8 mouse cellular contexts compared by ENCODE assay signal in the genomic region with DNA sequence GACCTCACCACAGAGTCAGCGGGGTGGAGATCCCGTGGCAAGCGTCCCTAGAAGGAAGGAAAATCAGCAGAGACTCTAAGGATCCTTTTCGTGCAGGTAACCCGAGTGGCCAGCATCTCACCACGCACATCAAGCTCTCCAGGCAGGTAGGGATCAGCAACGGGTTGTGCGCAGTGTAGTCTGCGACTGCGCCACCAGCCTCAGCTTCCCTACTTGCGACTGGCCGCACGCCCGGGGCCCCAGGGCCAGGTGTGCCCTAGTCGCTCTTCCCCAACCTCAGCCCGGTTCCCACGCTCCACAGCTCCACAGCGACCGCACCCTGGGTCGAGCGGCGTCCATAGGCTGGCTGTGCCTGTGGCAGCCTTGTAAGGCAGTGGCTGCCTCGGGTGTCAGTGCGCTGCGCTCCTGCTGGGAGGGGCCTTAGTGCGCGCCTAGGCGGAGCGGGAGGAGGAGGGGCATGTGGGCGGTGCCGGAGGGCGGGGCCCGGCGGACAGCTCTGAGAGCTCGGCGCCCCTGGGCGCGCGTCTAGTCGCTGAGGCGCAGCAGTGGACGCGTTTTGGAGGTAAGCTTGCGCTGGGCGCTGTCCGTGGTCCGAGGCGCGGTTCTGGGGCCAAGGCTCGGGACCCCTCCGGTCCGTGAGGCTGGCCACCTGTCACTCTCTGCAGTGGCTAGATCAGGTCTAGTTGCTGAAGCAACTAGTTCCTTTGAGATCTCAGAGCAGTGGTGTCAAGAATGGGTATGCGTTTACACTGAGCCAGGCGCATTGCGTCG. TPM values are rescaled to one million over a fixed set of nuclear protein-coding genes. Genes with fewer than 3 reads are reported as not detected.
DNase-seq lines count a peak whose midpoint lies in the region; ATAC-seq and TF ChIP-seq lines count a peak whose summit lies in the region.

Gene Tppp (plus strand): TSS at position 460 of the 771 bp plus-strand sequence.

- peak; percentile 69 for DNase-seq in c-Kit-negative CD71-positive TER-119-positive erythroid progenitor cells, embryonic 14.5 days (ENCODE audit: low read depth, low spot score)
- peak; percentile 20 for DNase-seq in fibroblast of lung, adult 2 months (ENCODE audit: low read depth)
- peak; percentile 85 for DNase-seq in kidney, postnatal 0 days (ENCODE audit: low spot score)
- DNase-seq in liver, adult 2 months (ENCODE audit: extremely low read depth, low read depth, low spot score), result peak; percentile 81
- DNase-seq in spleen, postnatal 36 days (ENCODE audit: low spot score in 2 of 2), result peak; percentile 87 to 89

- peak; percentile 96 for ATAC-seq in CD4-positive, CD25-positive, alpha-beta regulatory T cell, adult 4 months
- peak; percentile 91 for ATAC-seq in heart, embryonic 13.5 days (ENCODE audit: extremely low read depth, insufficient number of reproducible peaks, low FRiP score, low TSS enrichment)
- ATAC-seq in kidney, postnatal 0 days (replicated peaks; ENCODE audit: low FRiP score, low read depth), result peak; percentile 93
- peak; percentile 66 for ATAC-seq in monocyte, adult 5-6 weeks (replicated peaks; ENCODE audit: insufficient number of reproducible peaks, low FRiP score, low TSS enrichment, poor library complexity, severe bottlenecking)

- no peaks in the 10 kb centered on the region for H3K9me3 ChIP-seq in heart, embryonic 13.5 days
- H3K9me3 ChIP-seq in kidney, postnatal 0 days (replicated peaks; ENCODE audit: low read length), result no peaks in the 10 kb centered on the region

- WGBS in heart, embryonic 13.5 days, result under 1% methylated on average over 56 of the region's 56 CpGs
- under 1% methylated on average over 56 of the region's 56 CpGs for WGBS in kidney, postnatal 0 days
- WGBS in liver, adult 2 months, result under 1% methylated on average over 56 of the region's 56 CpGs

- H3K4me2 ChIP-seq in heart, embryonic 13.5 days, result peak within 1 kb of the TSS; percentile 100
- peak within 1 kb of the TSS; percentile 92 for H3K4me2 ChIP-seq in kidney, postnatal 0 days (ENCODE audit: low read length)

- H3K9ac ChIP-seq in heart, embryonic 13.5 days, result peak within 1 kb of the TSS; percentile 84
- peak within 1 kb of the TSS; percentile 40; the same call in 1 of the 2 replicates for H3K9ac ChIP-seq in kidney, postnatal 0 days (ENCODE audit: low read depth, low read length)
- H3K9ac ChIP-seq in liver, adult 2 months (ENCODE audit: low read depth, low read length), result peak within 1 kb of the TSS; percentile 85

- peak within 1 kb of the TSS; percentile 68 for H3K4me3 ChIP-seq in heart, embryonic 13.5 days
- peak within 1 kb of the TSS; percentile 49 for H3K4me3 ChIP-seq in kidney, postnatal 0 days (replicated peaks; ENCODE audit: low read depth, low read length)
- peak within 1 kb of the TSS; percentile 75 for H3K4me3 ChIP-seq in liver, adult 2 months (ENCODE audit: insufficient read depth, low read depth, low read length)

- H3K27me3 ChIP-seq in heart, embryonic 13.5 days (replicated peaks), result peaks cover 26% of the 10 kb centered on the region
- peaks cover 16% of the 10 kb centered on the region for H3K27me3 ChIP-seq in kidney, postnatal 0 days (ENCODE audit: insufficient read depth, low read length)
- no peaks in the 10 kb centered on the region for H3K27me3 ChIP-seq in liver, adult 2 months (ENCODE audit: control insufficient read depth, insufficient read depth, low read length)

- H3K36me3 ChIP-seq in heart, embryonic 13.5 days, result no peaks in the 10 kb centered on the region
- H3K36me3 ChIP-seq in kidney, postnatal 0 days (ENCODE audit: insufficient read depth, low read length), result no peaks in the 10 kb centered on the region
- no peaks in the 10 kb centered on the region for H3K36me3 ChIP-seq in liver, adult 2 months (ENCODE audit: control insufficient read depth, insufficient read depth, low read length)

- H3K27ac ChIP-seq in heart, embryonic 13.5 days (replicated peaks), result peak within 1 kb of the TSS; percentile 32; the same call in 1 of the 2 replicates
- no peak within 1 kb of the TSS for H3K27ac ChIP-seq in kidney, postnatal 0 days
- H3K27ac ChIP-seq in liver, adult 2 months (replicated peaks; ENCODE audit: insufficient read depth, low read depth, low read length), result peak within 1 kb of the TSS; percentile 30

- peak; percentile 91 for TF ChIP-seq POLR2A in liver, adult 2 months (IDR thresholded peaks at IDR 0.05; ENCODE audit: extremely low read depth, insufficient read depth, low read length)

- H3K4me1 ChIP-seq in heart, embryonic 13.5 days, result peaks cover 23% of the 10 kb centered on the region
- H3K4me1 ChIP-seq in kidney, postnatal 0 days (replicated peaks; ENCODE audit: insufficient read depth, low read length), result peaks cover 4% of the 10 kb centered on the region; the same call in 1 of the 2 replicates
- peaks cover 6% of the 10 kb centered on the region; the same call in 1 of the 2 replicates for H3K4me1 ChIP-seq in liver, adult 2 months (ENCODE audit: control insufficient read depth, insufficient read depth, low read length)

- peaks cover 20% of the 10 kb centered on the region for H3K79me2 ChIP-seq in liver, adult 2 months (ENCODE audit: control insufficient read depth, insufficient read depth, low read length)

- no peak for TF ChIP-seq CTCF in kidney, postnatal 0 days (IDR thresholded peaks at IDR 0.05; ENCODE audit: low read depth)
- TF ChIP-seq CTCF in liver, adult 2 months (IDR thresholded peaks at IDR 0.05; ENCODE audit: low read depth, low read length), result no peak

RNA-seq across cellular contexts. Expression of gene Tppp, which starts in this region (rescaled TPM):
- polyA plus RNA-seq in CD4-positive, CD25-positive, alpha-beta regulatory T cell, adult 4 months (2017; shearing (Covaris generic)), result 1 to 10 TPM in 1 of 2 experiments, under 1 TPM in 1; 0.67 to 1.7 TPM
- 3.2 and 3.6 TPM in 2 replicates for polyA plus RNA-seq in heart, embryonic 13.5 days (2015; fragmentation: Nextera tagmentation; extraction: Ambion mirVana)
- 0.42 and 0.56 TPM in 2 replicates for polyA plus RNA-seq in kidney, postnatal 0 days (2015; fragmentation: Nextera tagmentation; extraction: Ambion mirVana)
- total RNA-seq in liver, adult 2 months (2014; rRNA removed), result 7.9 and 9.8 TPM in 2 replicates
- 2.7 and 2.9 TPM in 2 replicates for polyA plus RNA-seq in liver, adult 2 months (2012; rRNA removed)
- 2.7 to 5.5 TPM (median 3.5 TPM) in 3 replicates for total RNA-seq in monocyte, adult 5-6 weeks (2017)

Comparison
In these comparisons a context has a peak if more than half of its experiments do, and no peak if none do; other contexts are left out.
1. Peak in DNase-seq, ATAC-seq, H3K4me3 ChIP-seq, H3K9ac ChIP-seq and H3K4me2 ChIP-seq in kidney, postnatal 0 days; RNA of the gene not detected or under 1 TPM.
2. DNase-seq: peak in every context shown above with its lines; median percentile 88 in spleen, postnatal 36 days; 85 in kidney, postnatal 0 days; 81 in liver, adult 2 months; 69 in c-Kit-negative CD71-positive TER-119-positive erythroid progenitor cells, embryonic 14.5 days; 20 in fibroblast of lung, adult 2 months.